Mouse (Mus musculus) ovary, postnatal 36 days (tissue): ENCODE measurements around the gene Cxcl9.
A peak's percentile ranks its signal among the peaks of the same experiment; 100 is the strongest.

ENCODE experiments used
- DNase-seq: peaks from one replicate; pipeline ENCODE4 v3.0.0; 2022; ENCODE audit warnings: low spot score, mixed read lengths

Gene Cxcl9

GRCm38 (mm10) chr5:92278942-92279537 is 48.8 kb downstream of the Cxcl9 start:
- DNase-seq, result no peak

GRCm38 (mm10) chr5:92277437-92278394 is 50.2 kb downstream of the Cxcl9 start, which contains the start of gene Naaa:
Gene Naaa (minus strand): TSS chr5:92278170.
- peak; percentile 87 for DNase-seq
